Mouse (Mus musculus) adrenal gland, adult 2 months (tissue): ENCODE results near the gene Shank2. TPM values are rescaled to one million over a fixed set of nuclear protein-coding genes. Genes with fewer than 3 reads are reported as not detected.

Source experiments
- microRNA-seq, 2 experiments: library from miRNA; unstranded; fragments of <30 nt; microRNA quantifications; one replicate each; pipeline ENCODE4 v1.2.0; 2021
- polyA plus RNA-seq: library from polyadenylated mRNA; depleted of rRNA; stranded (reverse); fragments of >200 nt; gene quantifications from 2 replicates; pipeline ENCODE4 v1.2.3, GENCODE M21; 2012; rRNA removed
- total RNA-seq, 2 experiments: library from RNA; stranded (reverse); gene quantifications; 2 replicates each; pipeline ENCODE4 v1.2.3; 2021

The Shank2 gene
- total and polyA plus RNA-seq, 3 experiments, result 2.4 to 20.0 (median 3.7) TPM

Small RNA genes within 50 kb of the gene (microRNA-seq; reads per million reads assigned to microRNA genes)
- 6.1 to 14.5 reads per million in 2 experiments for gene Mir3105

Other genes with a start within 250 kb of the Shank2 start
- 10 to 100 TPM; 25.8 to 47.4 TPM for gene Osbpl5, start 244.9 kb upstream of the Shank2 start, total RNA-seq
- gene Osbpl5, start 244.9 kb upstream of the Shank2 start, polyA plus RNA-seq, result 28.1 and 28.2 TPM in 2 replicates
- 1 to 10 TPM; 1.1 to 2.9 TPM for gene Mrgprg, start 234.9 kb upstream of the Shank2 start, total RNA-seq
- gene Mrgprg, start 234.9 kb upstream of the Shank2 start, polyA plus RNA-seq, result 1.5 and 3.7 TPM in 2 replicates
- gene Mrgpre, start 217.4 kb upstream of the Shank2 start, total RNA-seq, result 1 to 10 TPM; 1.7 to 3.2 TPM
- gene Mrgpre, start 217.4 kb upstream of the Shank2 start, polyA plus RNA-seq, result 2.5 and 3.9 TPM in 2 replicates
- gene Nadsyn1, start 179.1 kb upstream of the Shank2 start, total RNA-seq, result 10 to 100 TPM in 1 of 2 experiments, 1 to 10 TPM in 1; 7.8 to 11.6 TPM
- gene Nadsyn1, start 179.1 kb upstream of the Shank2 start, polyA plus RNA-seq, result 9.0 and 9.1 TPM in 2 replicates
- gene Dhcr7, start 178.8 kb upstream of the Shank2 start, total RNA-seq, result 100 to 1,000 TPM; 689 to 950 TPM
- gene Dhcr7, start 178.8 kb upstream of the Shank2 start, polyA plus RNA-seq, result 917 and 1,241 TPM in 2 replicates
- not detected for gene Gm498, start 135.1 kb upstream of the Shank2 start, total RNA-seq
- not detected in 2 replicates for gene Gm498, start 135.1 kb upstream of the Shank2 start, polyA plus RNA-seq